Mouse (Mus musculus) kidney, embryonic 14.5 days (tissue): ENCODE measurements around the gene Ankrd39. TPM values are rescaled to one million over a fixed set of nuclear protein-coding genes. Genes with fewer than 3 reads are reported as not detected.

ENCODE experiments used
- ATAC-seq: fragments of 200-750 bp; cut with Nextera tagmentation; 2 replicates; pipeline ENCODE4 v1.8.0; 2017; ENCODE audit warnings: moderate number of reproducible peaks, mild to moderate bottlenecking, moderate TSS enrichment, moderate library complexity; ENCODE audit not compliant: low FRiP score, low TSS enrichment
- H3K27ac ChIP-seq: fragments of 300-500 bp; sonication (generic); 2 replicates; pipeline ENCODE4 v1.5.1; 2014; ENCODE audit warnings: low read depth, mild to moderate bottlenecking, low read length, moderate library complexity, mixed read lengths
- H3K27me3 ChIP-seq: fragments of 300-500 bp; sonication (generic); 2 replicates; pipeline ENCODE4 v1.6.1; 2014; ENCODE audit warnings: mild to moderate bottlenecking, low read length; ENCODE audit not compliant: control insufficient read depth, insufficient read depth
- H3K36me3 ChIP-seq: fragments of 300-500 bp; sonication (generic); 2 replicates; pipeline ENCODE4 v1.6.1; 2014; ENCODE audit warnings: low read length, mixed read lengths; ENCODE audit not compliant: control insufficient read depth, insufficient read depth
- H3K4me1 ChIP-seq: fragments of 300-500 bp; sonication (generic); 2 replicates; pipeline ENCODE4 v1.6.1; 2014; ENCODE audit warnings: low read length, mixed read lengths; ENCODE audit not compliant: control insufficient read depth, insufficient read depth
- H3K4me2 ChIP-seq: fragments of 300-500 bp; sonication (generic); replicated peaks from 2 replicates; pipeline ENCODE4 v1.6.1; 2014; ENCODE audit warnings: low read depth, mild to moderate bottlenecking, low read length
- H3K4me3 ChIP-seq: fragments of 300-500 bp; sonication (generic); 2 replicates; pipeline ENCODE4 v1.5.1; 2014; ENCODE audit warnings: mild to moderate bottlenecking, low read length
- H3K9ac ChIP-seq: fragments of 300-500 bp; sonication (generic); 2 replicates; pipeline ENCODE4 v1.6.1; 2014; ENCODE audit warnings: low read depth, mild to moderate bottlenecking, low read length, moderate library complexity
- H3K9me3 ChIP-seq: fragments of 300-500 bp; sonication (generic); 2 replicates; pipeline ENCODE4 v1.6.1; 2016; ENCODE audit warnings: low read length; ENCODE audit not compliant: control insufficient read depth
- WGBS: fragments of 180-500 bp; shearing (Covaris S2); extraction: QIAGEN DNeasy Blood & Tissue Kit; methylation state at CpG from one replicate; pipeline ENCODE4 v1.1.7; 2014; 5-methylcytosine and 5-hydroxymethylcytosine counted together
- polyA plus RNA-seq: library from polyadenylated mRNA; unstranded; fragments of >200 nt; fragmentation: Nextera tagmentation; extraction: Ambion mirVana; gene quantifications from 2 replicates; pipeline ENCODE4 v1.2.1, GENCODE M21; 2014

The Ankrd39 gene
- polyA plus RNA-seq, 1 experiment from 2014 or later = 22.7 TPM

DNA sequence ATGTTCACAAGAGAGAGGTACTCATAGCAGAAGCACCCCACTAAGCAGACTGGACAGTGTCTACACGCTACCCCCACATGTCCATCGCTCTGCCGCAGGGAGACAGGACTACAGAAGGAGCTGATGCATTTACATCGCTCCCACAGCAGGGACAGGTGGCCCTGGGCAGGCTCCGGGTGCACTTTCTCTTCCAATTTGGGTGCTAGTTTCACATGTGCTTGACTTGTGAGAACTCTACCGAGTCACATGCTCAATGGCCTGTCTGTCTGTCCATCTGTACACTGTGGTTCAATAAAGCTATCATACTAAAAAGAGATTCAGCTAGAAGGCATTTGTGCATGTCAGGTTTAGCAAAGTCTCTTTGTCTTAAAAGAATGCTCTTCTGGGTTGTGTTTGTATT is 40.6 kb upstream of the Ankrd39 start:
- Histone ChIP-seq H3K36me3 (no peaks in the 10 kb centered on the region), H3K4me2 (no peak overlapping the region), H3K27me3 (no peaks in the 10 kb centered on the region), H3K4me3 (no peak overlapping the region), H3K27ac (no peak overlapping the region), H3K9ac (0 out of 2 replicates have a peak overlapping the region, but pooled peaks have one; percentile 28), H3K4me1 (peaks cover 25% of the 10 kb centered on the region), H3K9me3 (no peaks in the 10 kb centered on the region)
- 94% methylated on average over 6 of the region's 6 CpGs for WGBS
- ATAC-seq = no peak

DNA sequence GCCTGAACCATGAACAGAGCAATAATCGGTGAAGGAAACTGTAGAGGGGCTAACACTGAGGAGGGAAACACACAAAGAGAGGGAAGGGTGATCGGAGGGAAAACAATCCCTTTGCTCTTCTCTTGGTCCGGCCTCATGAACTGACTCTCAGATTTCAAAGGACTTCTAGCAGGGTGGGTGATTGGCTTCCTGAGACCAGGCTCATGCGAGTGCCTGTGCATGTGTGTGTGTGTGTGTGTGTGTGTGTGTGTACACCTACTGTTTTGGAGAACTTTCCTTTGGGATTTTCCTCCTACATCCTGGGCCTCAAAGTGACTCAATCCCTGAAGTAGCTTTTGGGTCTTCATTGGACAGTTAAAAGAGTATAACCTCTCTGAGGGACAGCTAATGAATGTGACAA is 39.0 kb upstream of the Ankrd39 start:
- H3K9ac ChIP-seq = no peak overlapping the region
- no peaks in the 10 kb centered on the region for H3K27me3 ChIP-seq
- H3K4me2 ChIP-seq = no peak overlapping the region
- 15% methylated on average over 4 of the region's 4 CpGs for WGBS
- no peaks in the 10 kb centered on the region for H3K36me3 ChIP-seq
- no peaks in the 10 kb centered on the region for H3K9me3 ChIP-seq
- H3K4me3 ChIP-seq = no peak overlapping the region
- peak overlapping the region; percentile 48; the same call in 1 of the 2 replicates for H3K27ac ChIP-seq
- 0 out of 2 replicates have a peak, but pooled peaks have one; percentile 34 for ATAC-seq
- peaks cover 20% of the 10 kb centered on the region for H3K4me1 ChIP-seq

DNA sequence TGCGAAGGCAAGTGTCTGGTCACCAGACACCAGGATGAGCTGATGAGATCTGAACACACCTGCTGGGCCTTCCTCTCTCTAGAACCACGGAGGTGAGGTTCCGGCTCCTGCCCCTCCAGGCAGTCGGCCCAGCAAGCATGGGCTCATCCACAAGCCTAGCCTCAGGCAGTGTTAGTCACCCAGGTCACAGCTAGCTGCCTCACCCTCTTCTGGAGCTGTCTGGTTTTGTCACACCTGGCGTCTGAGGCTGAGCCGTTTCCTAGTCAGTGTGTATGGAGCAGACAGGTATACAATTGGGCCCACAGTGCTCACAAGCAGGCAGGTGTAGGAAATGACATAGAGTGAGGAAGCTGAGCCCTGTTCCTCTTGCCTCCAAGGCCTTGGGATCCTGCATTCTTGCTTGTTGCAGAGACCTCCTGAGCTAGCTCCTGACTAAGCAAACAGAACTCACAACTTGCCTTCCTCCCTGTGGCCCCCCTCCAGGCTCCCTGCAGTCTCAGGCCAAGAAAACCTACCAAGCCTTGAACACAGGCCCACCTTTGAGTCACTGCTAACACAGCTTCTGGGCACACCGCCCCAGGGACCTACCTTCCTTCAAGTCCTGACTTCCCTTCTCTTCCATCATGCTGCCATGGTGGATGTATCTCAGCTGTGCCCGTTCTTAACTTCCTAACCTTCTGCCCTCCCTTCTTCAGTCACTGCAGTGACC is 36.3 kb upstream of the Ankrd39 start:
- Histone ChIP-seq H3K9me3 (no peaks in the 10 kb centered on the region), H3K4me3 (no peak overlapping the region), H3K4me2 (no peak overlapping the region), H3K4me1 (peaks cover 33% of the 10 kb centered on the region), H3K27ac (no peak overlapping the region), H3K36me3 (no peaks in the 10 kb centered on the region), H3K9ac (no peak overlapping the region), H3K27me3 (no peaks in the 10 kb centered on the region)
- WGBS = 76% methylated on average over 8 of the region's 8 CpGs
- no peak for ATAC-seq

DNA sequence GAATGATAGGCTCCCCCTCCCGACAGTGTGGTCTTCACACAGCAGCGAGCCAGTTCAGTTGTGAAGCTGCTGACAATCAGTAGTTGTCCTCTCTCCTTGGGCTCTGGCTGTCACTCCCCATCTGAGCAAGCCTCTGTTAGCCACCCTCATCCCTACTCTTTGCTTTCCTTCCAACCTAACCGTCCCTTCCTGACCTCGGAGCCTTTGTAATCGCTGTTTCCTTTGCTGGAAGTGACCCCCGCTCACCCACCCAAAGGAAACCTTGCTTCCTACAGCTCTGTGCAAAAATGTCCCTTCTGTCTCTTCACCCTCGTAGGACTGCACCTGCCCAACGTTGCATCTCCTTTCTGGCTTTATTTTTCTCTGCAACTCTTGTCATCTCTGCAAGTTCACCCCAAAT is 35.0 kb upstream of the Ankrd39 start:
- WGBS = 71% methylated on average over 8 of the region's 8 CpGs
- no peak for ATAC-seq
- Histone ChIP-seq H3K4me1 (peaks cover 31% of the 10 kb centered on the region), H3K4me3 (no peak overlapping the region), H3K27me3 (no peaks in the 10 kb centered on the region), H3K9ac (no peak overlapping the region), H3K36me3 (no peaks in the 10 kb centered on the region), H3K9me3 (no peaks in the 10 kb centered on the region), H3K27ac (no peak overlapping the region), H3K4me2 (no peak overlapping the region)

DNA sequence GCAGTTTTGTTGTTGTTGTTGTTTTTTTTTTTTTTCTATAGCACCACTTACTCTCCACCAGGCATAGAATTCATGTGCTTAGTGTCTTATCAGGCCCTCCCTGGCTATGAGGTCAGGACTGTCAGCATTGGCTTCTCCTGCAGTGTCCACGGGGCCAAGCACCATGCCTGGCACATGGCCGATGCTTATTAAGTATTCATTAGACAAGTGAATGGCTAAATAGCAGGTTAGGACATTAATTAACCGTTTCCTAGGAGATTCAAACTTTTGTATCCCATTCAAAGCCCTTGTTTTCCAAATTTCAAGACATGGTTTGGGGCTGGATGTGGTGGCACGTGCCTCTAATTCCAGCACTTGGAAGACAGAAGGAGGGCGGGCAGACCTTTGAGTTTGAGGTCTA is 34.0 kb upstream of the Ankrd39 start:
- no peak overlapping the region for H3K4me2 ChIP-seq
- no peak overlapping the region for H3K9ac ChIP-seq
- no peaks in the 10 kb centered on the region for H3K9me3 ChIP-seq
- H3K4me3 ChIP-seq = no peak overlapping the region
- H3K36me3 ChIP-seq = no peaks in the 10 kb centered on the region
- 70% methylated on average over 5 of the region's 5 CpGs for WGBS
- no peaks in the 10 kb centered on the region for H3K27me3 ChIP-seq
- H3K27ac ChIP-seq = peak overlapping the region; percentile 96; the same call in 1 of the 2 replicates
- H3K4me1 ChIP-seq = peaks cover 38% of the 10 kb centered on the region
- no peak for ATAC-seq

DNA sequence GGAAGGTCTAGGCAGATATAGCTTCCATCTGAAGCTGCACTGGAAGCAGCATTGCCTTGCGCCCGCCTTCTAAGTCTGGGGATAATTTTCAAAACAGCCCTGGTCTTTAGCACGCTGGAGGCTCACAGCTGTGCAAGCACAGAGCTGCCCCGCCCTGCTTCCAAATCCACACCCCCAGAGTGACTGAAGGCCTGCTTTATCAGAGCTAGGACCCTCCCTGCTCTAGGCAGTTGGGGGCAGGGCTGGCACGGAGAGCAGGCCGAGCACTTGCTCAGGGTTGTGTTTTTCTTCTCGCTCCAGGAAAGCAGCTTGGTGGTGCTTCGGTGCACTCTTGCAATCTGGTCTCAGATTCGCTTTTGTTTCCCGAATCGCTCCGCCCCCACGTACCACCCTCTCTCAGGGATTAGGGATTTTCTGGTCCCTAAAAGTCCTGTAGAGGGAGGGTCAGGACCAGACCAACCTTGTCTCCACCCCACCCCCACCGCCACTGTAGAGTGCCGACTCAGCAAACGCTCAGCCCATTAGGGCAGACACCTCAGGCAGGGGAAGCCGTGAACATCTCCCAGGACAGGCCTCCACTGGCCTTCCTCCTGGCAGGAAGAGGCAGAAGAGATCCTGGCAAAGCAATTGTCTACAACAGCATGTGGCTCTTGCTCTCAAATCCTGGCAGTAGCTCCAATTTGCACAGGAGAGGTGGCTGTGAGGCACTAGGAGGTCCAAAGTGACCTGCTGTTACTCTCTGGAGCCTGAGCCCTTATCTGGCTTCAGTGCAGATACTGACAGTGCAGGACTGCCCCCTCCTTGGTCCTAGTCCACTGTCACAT is 33.4 kb upstream of the Ankrd39 start:
- WGBS = 4% methylated on average over 17 of the region's 17 CpGs

DNA sequence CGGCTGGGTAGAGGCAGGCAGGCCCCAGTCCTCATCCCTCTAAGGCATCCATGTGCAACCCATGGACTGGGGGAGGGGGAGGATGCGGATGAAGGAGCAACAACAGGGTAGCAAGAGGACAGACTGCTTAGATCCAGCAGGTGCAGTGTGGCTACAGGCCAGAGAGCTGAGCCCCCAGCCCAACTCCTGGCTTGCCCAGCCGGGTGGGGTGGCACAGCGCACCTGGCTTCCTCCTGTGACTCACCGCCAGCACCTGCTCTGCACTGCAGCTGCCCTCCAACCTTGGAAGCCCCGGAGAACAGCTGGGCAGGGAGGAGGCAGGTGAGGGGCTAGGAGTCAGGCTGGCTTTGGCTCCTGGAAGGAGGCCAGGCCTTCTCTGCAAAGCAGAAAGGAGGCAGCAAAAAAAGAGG is 32.7 kb upstream of the Ankrd39 start:
- Histone ChIP-seq H3K9me3 (no peaks in the 10 kb centered on the region), H3K4me3 (peak overlapping the region; percentile 15; the same call in 1 of the 2 replicates), H3K27me3 (no peaks in the 10 kb centered on the region), H3K36me3 (no peaks in the 10 kb centered on the region), H3K4me2 (peak overlapping the region; percentile 40), H3K4me1 (peaks cover 38% of the 10 kb centered on the region), H3K27ac (peak overlapping the region; percentile 96), H3K9ac (peak overlapping the region; percentile 46)
- ATAC-seq = peak; percentile 75
- 17% methylated on average over 6 of the region's 6 CpGs for WGBS

More for the DNA sequence above, 33.4 kb upstream of the Ankrd39 start:
- H3K9me3 ChIP-seq = no peaks in the 10 kb centered on the region
- peak; percentile 94 for ATAC-seq
- no peaks in the 10 kb centered on the region for H3K36me3 ChIP-seq
- peak overlapping the region; percentile 96 for H3K27ac ChIP-seq
- no peaks in the 10 kb centered on the region for H3K27me3 ChIP-seq
- peak overlapping the region; percentile 15 for H3K4me3 ChIP-seq
- peaks cover 35% of the 10 kb centered on the region for H3K4me1 ChIP-seq
- peak overlapping the region; percentile 46 for H3K9ac ChIP-seq
- H3K4me2 ChIP-seq = peak overlapping the region; percentile 40

DNA sequence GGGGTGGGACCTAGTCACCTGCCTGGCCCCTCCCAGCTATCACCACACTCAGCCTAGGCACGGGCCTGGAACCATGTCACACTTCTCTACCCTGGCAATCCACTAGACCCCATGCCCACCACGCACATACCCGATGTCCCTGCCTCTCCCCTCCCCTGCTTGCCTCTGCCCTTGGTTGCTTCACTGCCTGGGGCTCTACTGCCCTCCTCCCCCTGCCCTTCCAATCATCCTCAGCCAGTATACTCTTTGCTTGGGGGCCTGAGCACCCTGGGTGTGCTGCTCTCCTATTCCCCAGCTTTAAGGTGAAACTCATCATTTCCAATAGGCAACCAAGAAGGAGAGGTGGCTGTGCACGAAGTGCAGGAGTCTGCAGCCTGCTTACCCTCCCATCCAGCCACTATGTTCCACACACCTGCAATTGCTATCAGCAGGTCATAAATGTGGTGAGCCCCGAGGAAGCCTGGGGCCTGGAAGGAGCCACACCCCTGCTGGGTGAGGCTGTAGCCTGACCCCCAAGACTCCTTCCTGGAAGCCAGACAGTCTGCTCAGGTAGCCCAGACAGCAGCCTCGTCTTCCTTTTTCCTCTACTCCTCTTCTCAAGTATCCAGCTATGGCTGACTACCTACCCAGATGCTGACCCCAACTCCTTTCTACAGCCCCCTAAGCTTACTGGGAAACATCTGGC is 29.9 kb upstream of the Ankrd39 start:
- H3K27ac ChIP-seq = no peak overlapping the region
- ATAC-seq = no peak
- no peaks in the 10 kb centered on the region for H3K9me3 ChIP-seq
- H3K9ac ChIP-seq = no peak overlapping the region
- WGBS = 50% methylated on average over 6 of the region's 6 CpGs
- H3K4me1 ChIP-seq = peaks cover 53% of the 10 kb centered on the region
- no peak overlapping the region for H3K4me2 ChIP-seq
- H3K4me3 ChIP-seq = no peak overlapping the region
- no peaks in the 10 kb centered on the region for H3K36me3 ChIP-seq
- H3K27me3 ChIP-seq = no peaks in the 10 kb centered on the region
